16 mouse cellular contexts compared by ENCODE assay signal in the genomic region with DNA sequence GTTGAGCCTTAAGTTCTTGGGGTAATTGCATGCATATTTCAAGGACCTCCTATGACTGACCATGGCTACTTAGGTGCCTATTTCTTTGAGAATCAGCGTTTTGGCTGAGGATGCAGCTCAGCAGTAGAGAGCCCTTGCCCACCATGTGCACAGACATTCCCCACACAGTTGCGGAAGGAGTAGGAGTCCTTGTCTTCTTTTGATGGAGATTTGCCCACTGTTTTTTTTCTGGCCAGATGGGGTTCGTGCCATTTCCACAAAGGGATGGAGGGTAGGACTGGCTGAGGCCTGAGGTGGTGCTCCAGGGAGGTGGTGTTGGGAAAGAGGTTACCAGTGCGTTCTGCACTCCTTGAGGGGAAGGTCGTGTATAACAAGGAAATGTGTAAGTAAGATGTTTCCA.
"Had no signal": no experiment of that assay in that cellular context is flagged by ENCODE, and none has a peak within 500 bp of the region (broad histone marks: within the 10 kb centered on the region; RNA-seq: fewer than 3 reads in every experiment).

No protein-coding gene starts in this region.

- H3K27ac ChIP-seq: neural tube, embryonic 13.5 days; neural tube, embryonic 15.5 days; stomach, embryonic 15.5 days; stomach, postnatal 0 days had no signal

- H3K9ac ChIP-seq: neural tube, embryonic 13.5 days; neural tube, embryonic 15.5 days; stomach, embryonic 15.5 days had no signal

- DNase-seq: retina, postnatal 1 day; right cerebral cortex, adult 18-20 months; right cerebral cortex, postnatal 14 days; right cerebral cortex, postnatal 25 days; right cerebral cortex, postnatal 4 days; spleen, adult 18-20 months; thymus, adult 18-20 months; thymus, adult 2 months; thymus, postnatal 14 days; thymus, postnatal 25 days; thymus, postnatal 36 days; thymus, postnatal 4 days had no signal

- H3K36me3 ChIP-seq: neural tube, embryonic 15.5 days had no signal

- H3K4me1 ChIP-seq: neural tube, embryonic 15.5 days; stomach, embryonic 15.5 days had no signal

- H3K9me3 ChIP-seq: neural tube, embryonic 13.5 days; neural tube, embryonic 15.5 days; stomach, embryonic 15.5 days had no signal

- H3K4me2 ChIP-seq: neural tube, embryonic 13.5 days; neural tube, embryonic 15.5 days; stomach, embryonic 15.5 days had no signal

- H3K4me3 ChIP-seq: neural tube, embryonic 13.5 days; neural tube, embryonic 15.5 days; stomach, embryonic 15.5 days had no signal

- H3K27me3 ChIP-seq: neural tube, embryonic 13.5 days; neural tube, embryonic 15.5 days; stomach, embryonic 15.5 days had no signal
